Mouse (Mus musculus) heart, postnatal 0 days (tissue): ENCODE data around the gene Gm10277. TPM values are rescaled to one million over a fixed set of nuclear protein-coding genes. Genes with fewer than 3 reads are reported as not detected.

Experiments
- ATAC-seq: fragments of 200-750 bp; cut with Nextera tagmentation; 2 replicates; pipeline ENCODE4 v1.8.0; 2017; ENCODE audit warnings: low read depth, moderate number of reproducible peaks, moderate library complexity; ENCODE audit not compliant: insufficient read depth
- DNase-seq: peaks from one replicate; pipeline ENCODE4 v3.0.0-alpha.2; 2016; ENCODE audit warnings: low spot score
- H3K27ac ChIP-seq: fragments of 300-500 bp; sonication (generic); 2 replicates; pipeline ENCODE4 v1.5.1; 2014; ENCODE audit warnings: low read depth, mild to moderate bottlenecking
- H3K27me3 ChIP-seq: fragments of 300-500 bp; sonication (generic); 2 replicates; pipeline ENCODE4 v1.6.1; 2014; ENCODE audit warnings: low read length, mixed read lengths; ENCODE audit not compliant: control insufficient read depth, insufficient read depth
- H3K36me3 ChIP-seq: fragments of 300-500 bp; sonication (generic); replicated peaks from 2 replicates; pipeline ENCODE4 v1.6.1; 2014; ENCODE audit warnings: low read length, mixed read lengths; ENCODE audit not compliant: control insufficient read depth, insufficient read depth
- H3K4me1 ChIP-seq: fragments of 300-500 bp; sonication (generic); 2 replicates; pipeline ENCODE4 v1.6.1; 2014; ENCODE audit warnings: antibody characterized with exemption; ENCODE audit not compliant: control insufficient read depth, insufficient read depth
- H3K4me2 ChIP-seq: fragments of 300-500 bp; sonication (generic); 2 replicates; pipeline ENCODE4 v1.6.1; 2014; ENCODE audit warnings: low read depth, mild to moderate bottlenecking, low read length, moderate library complexity
- H3K4me3 ChIP-seq: fragments of 300-500 bp; sonication (generic); 2 replicates; pipeline ENCODE4 v1.5.1; 2014; ENCODE audit warnings: low read depth, low read length
- H3K9ac ChIP-seq: fragments of 300-500 bp; sonication (generic); replicated peaks from 2 replicates; pipeline ENCODE4 v1.6.1; 2014; ENCODE audit warnings: low read depth, low read length, mixed read lengths
- H3K9me3 ChIP-seq: fragments of 300-500 bp; sonication (generic); replicated peaks from 2 replicates; pipeline ENCODE4 v1.6.1; 2016; ENCODE audit warnings: low read length; ENCODE audit not compliant: control insufficient read depth
- CTCF ChIP-seq: IDR thresholded peaks from 2 replicates; pipeline ENCODE4 v1.5.1; 2016; ENCODE audit warnings: antibody characterized with exemption, control low read depth, low read depth
- EP300 ChIP-seq: IDR thresholded peaks from 2 replicates; pipeline ENCODE4 v1.6.1; 2016; ENCODE audit warnings: antibody characterized with exemption, low read depth
- WGBS: fragments of 180-500 bp; shearing (Covaris S2); extraction: QIAGEN DNeasy Blood & Tissue Kit; methylation state at CpG from one replicate; pipeline ENCODE4 v1.1.7; 2014; 5-methylcytosine and 5-hydroxymethylcytosine counted together
- polyA plus RNA-seq: library from polyadenylated mRNA; unstranded; fragments of >200 nt; fragmentation: Nextera tagmentation; extraction: Ambion mirVana; gene quantifications from 2 replicates; pipeline ENCODE4 v1.2.1, GENCODE M21; 2015
- total RNA-seq: library from RNA; depleted of rRNA; stranded (reverse); fragments of >200 nt; gene quantifications from 2 replicates; pipeline ENCODE4 v1.2.3, GENCODE M21; 2014; ENCODE audit warnings: low replicate concordance

The Gm10277 gene
- total and polyA plus RNA-seq, 2 experiments from 2014 or later, result 0.52 TPM; not detected in 1

GRCm38 (mm10) chr11:77791241-77791727 lies 3.7 kb upstream of the Gm10277 start:
- Histone ChIP-seq H3K4me2 (no peak overlapping the region), H3K27ac (peak overlapping the region; percentile 81), H3K36me3 (no peaks in the 10 kb centered on the region), H3K27me3 (no peaks in the 10 kb centered on the region), H3K9ac (peak overlapping the region; percentile 21; the same call in 1 of the 2 replicates), H3K4me1 (peaks cover 38% of the 10 kb centered on the region), H3K9me3 (no peaks in the 10 kb centered on the region), H3K4me3 (no peak overlapping the region)
- ATAC-seq (peak; percentile 17), DNase-seq (no peak)
- no peak for TF ChIP-seq CTCF
- TF ChIP-seq EP300, result no peak
- 21% methylated on average over 8 of the region's 8 CpGs for WGBS

- DNase-seq (no peak), ATAC-seq (no peak)
- 12% methylated on average over 9 of the region's 9 CpGs for WGBS
- Histone ChIP-seq H3K9ac (0 out of 2 replicates have a peak overlapping the region, but pooled peaks have one; percentile 21), H3K9me3 (no peaks in the 10 kb centered on the region), H3K4me2 (peak overlapping the region; percentile 5), H3K36me3 (no peaks in the 10 kb centered on the region), H3K4me1 (peaks cover 48% of the 10 kb centered on the region), H3K4me3 (no peak overlapping the region), H3K27ac (peak overlapping the region; percentile 81), H3K27me3 (no peaks in the 10 kb centered on the region)
- TF ChIP-seq CTCF, result no peak
- TF ChIP-seq EP300, result no peak
Measured at GRCm38 (mm10) chr11:77790286-77790685, 2.7 kb upstream of the Gm10277 start.

GRCm38 (mm10) chr11:77789512-77789911 lies 2.0 kb upstream of the Gm10277 start:
- Histone ChIP-seq H3K4me3 (no peak overlapping the region), H3K27me3 (no peaks in the 10 kb centered on the region), H3K27ac (no peak overlapping the region), H3K36me3 (no peaks in the 10 kb centered on the region), H3K9ac (no peak overlapping the region), H3K4me2 (no peak overlapping the region), H3K9me3 (no peaks in the 10 kb centered on the region), H3K4me1 (peaks cover 56% of the 10 kb centered on the region)
- DNase-seq (no peak), ATAC-seq (no peak)
- WGBS, result 93% methylated on average over 5 of the region's 5 CpGs
- TF ChIP-seq CTCF, result no peak
- no peak for TF ChIP-seq EP300

- H3K4me3 ChIP-seq, result no peak overlapping the region
- DNase-seq (peak; percentile 44), ATAC-seq (peak; percentile 55)
- TF ChIP-seq EP300 (no peak), CTCF (0 out of 2 replicates have a peak, but pooled peaks have one; percentile 2)
- WGBS, result 18% methylated on average over 6 of the region's 7 CpGs
- H3K9ac ChIP-seq, result peak overlapping the region; percentile 40; the same call in 1 of the 2 replicates
- H3K27ac ChIP-seq, result peak overlapping the region; percentile 90
- no peaks in the 10 kb centered on the region for H3K9me3 ChIP-seq
- H3K27me3 ChIP-seq, result no peaks in the 10 kb centered on the region
- H3K36me3 ChIP-seq, result no peaks in the 10 kb centered on the region
- H3K4me2 ChIP-seq, result peak overlapping the region; percentile 28
- H3K4me1 ChIP-seq, result peaks cover 61% of the 10 kb centered on the region
Measured at GRCm38 (mm10) chr11:77785768-77786561, 1.6 kb downstream of the Gm10277 start.

- peak; percentile 54 for DNase-seq
- H3K36me3 ChIP-seq, result 0 out of 2 replicates have a peak, but pooled peaks cover 5% of the 10 kb centered on the region
- no peak overlapping the region for H3K4me3 ChIP-seq
- peak overlapping the region; percentile 34; the same call in 1 of the 2 replicates for H3K9ac ChIP-seq
- WGBS, result 9% methylated on average over 5 of the region's 5 CpGs
- peak overlapping the region; percentile 28 for H3K4me2 ChIP-seq
- H3K27me3 ChIP-seq, result no peaks in the 10 kb centered on the region
- peak overlapping the region; percentile 90 for H3K27ac ChIP-seq
- H3K9me3 ChIP-seq, result no peaks in the 10 kb centered on the region
- H3K4me1 ChIP-seq, result peaks cover 56% of the 10 kb centered on the region
- ATAC-seq, result peak; percentile 34; the same call in 1 of the 2 replicates
- no peak for TF ChIP-seq CTCF
- no peak for TF ChIP-seq EP300
Measured at GRCm38 (mm10) chr11:77785396-77785767, 2.2 kb downstream of the Gm10277 start.
